Mouse (Mus musculus) cerebellum, adult (tissue): ENCODE results near the gene Zdhhc14.

Experiments used
- ATAC-seq: cut with Nextera tagmentation; 2 replicates; pipeline ENCODE4 v1.9.2; 2017; ENCODE audit warnings: mild to moderate bottlenecking, moderate library complexity, mixed read lengths; ENCODE audit not compliant: insufficient number of reproducible peaks, low FRiP score, low TSS enrichment

Gene Zdhhc14

GRCm38 (mm10) chr17:5716912-5717311 is 224.6 kb downstream of the Zdhhc14 start:
- no peak for ATAC-seq

- no peak for ATAC-seq
Observed at GRCm38 (mm10) chr17:5718768-5719387, 226.5 kb downstream of the Zdhhc14 start.

GRCm38 (mm10) chr17:5722802-5723201 is 230.4 kb downstream of the Zdhhc14 start:
- no peak for ATAC-seq

- no peak for ATAC-seq
Observed at GRCm38 (mm10) chr17:5723601-5724189, 231.3 kb downstream of the Zdhhc14 start.

GRCm38 (mm10) chr17:5729587-5730125 is 237.3 kb downstream of the Zdhhc14 start:
- ATAC-seq, result no peak

- ATAC-seq, result no peak
Observed at GRCm38 (mm10) chr17:5730538-5730937, 238.2 kb downstream of the Zdhhc14 start.

GRCm38 (mm10) chr17:5733400-5733799 is 241.0 kb downstream of the Zdhhc14 start:
- no peak for ATAC-seq

- ATAC-seq, result no peak
Observed at GRCm38 (mm10) chr17:5741061-5741460, 248.7 kb downstream of the Zdhhc14 start.

- ATAC-seq, result no peak
Observed at GRCm38 (mm10) chr17:5744016-5744415, 251.7 kb downstream of the Zdhhc14 start.

GRCm38 (mm10) chr17:5746378-5746777 is 254.0 kb downstream of the Zdhhc14 start:
- ATAC-seq, result no peak

- no peak for ATAC-seq
Observed at GRCm38 (mm10) chr17:5747539-5748500, 255.5 kb downstream of the Zdhhc14 start.

GRCm38 (mm10) chr17:5748501-5748894 is 256.1 kb downstream of the Zdhhc14 start:
- ATAC-seq, result no peak

GRCm38 (mm10) chr17:5750278-5750677 is 257.9 kb downstream of the Zdhhc14 start:
- no peak for ATAC-seq

- ATAC-seq, result no peak
Observed at GRCm38 (mm10) chr17:5751066-5751465, 258.7 kb downstream of the Zdhhc14 start.

GRCm38 (mm10) chr17:5752322-5752715 is 260.0 kb downstream of the Zdhhc14 start:
- no peak for ATAC-seq

GRCm38 (mm10) chr17:5752716-5753585 is 260.6 kb downstream of the Zdhhc14 start:
- ATAC-seq, result peak; percentile 70

GRCm38 (mm10) chr17:5755489-5755888 is 263.1 kb downstream of the Zdhhc14 start:
- ATAC-seq, result no peak

- no peak for ATAC-seq
Observed at GRCm38 (mm10) chr17:5756065-5756464, 263.7 kb downstream of the Zdhhc14 start.

GRCm38 (mm10) chr17:5756855-5757254 is 264.5 kb downstream of the Zdhhc14 start:
- ATAC-seq, result no peak

- ATAC-seq, result no peak
Observed at GRCm38 (mm10) chr17:5763768-5764167, 271.4 kb downstream of the Zdhhc14 start.
